Mouse (Mus musculus): ENCODE data around the gene Jak2. TPM values are rescaled to one million over a fixed set of nuclear protein-coding genes. Genes with fewer than 3 reads are reported as not detected.

Jak2 gene
- 5.2 and 5.9 TPM in 2 replicates for polyA plus RNA-seq (2015; fragmentation: Nextera tagmentation; extraction: Ambion mirVana)

DNA sequence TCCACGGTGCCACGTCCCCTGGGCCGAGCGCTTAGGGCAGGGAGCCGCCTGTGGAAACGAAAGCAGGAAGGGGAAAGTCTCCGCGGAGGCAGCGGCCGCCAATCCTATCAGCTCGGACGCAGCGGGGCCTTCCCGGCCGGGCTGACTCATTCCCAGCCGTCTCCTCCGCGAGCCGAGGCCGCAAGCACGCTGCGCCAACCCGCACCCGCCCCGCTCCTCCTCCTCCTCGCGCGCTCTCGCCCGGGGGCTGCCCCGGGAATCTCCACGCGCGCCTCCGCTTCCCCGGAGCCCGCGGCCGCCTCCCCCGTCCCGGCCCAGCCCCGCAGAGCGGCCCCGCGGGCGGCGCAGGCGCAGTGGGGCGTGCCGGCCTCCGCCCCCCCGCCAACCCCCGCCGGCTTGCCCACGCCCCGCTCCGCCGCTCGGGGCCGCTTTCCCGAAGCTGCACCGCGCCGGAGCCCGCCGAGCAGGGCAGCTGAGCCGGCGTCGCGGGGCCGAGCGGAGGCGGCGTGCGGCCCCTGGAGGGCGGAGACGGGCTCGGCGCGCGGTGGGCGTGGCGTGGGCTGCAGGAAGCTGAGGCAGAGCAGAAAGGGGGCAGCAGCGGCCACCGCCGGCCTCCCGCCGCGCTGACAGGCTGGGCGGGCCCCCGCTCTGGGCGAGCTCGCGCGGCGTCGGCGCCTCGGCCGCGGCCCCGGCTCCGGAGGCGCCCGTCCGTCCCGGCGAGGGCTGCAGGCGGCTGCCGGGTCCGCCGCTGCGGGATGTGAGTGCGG lies at the start of gene Jak2:
Gene Jak2, plus strand, starts transcription at position 638 of the 767 bp plus-strand sequence.
- H3K9ac ChIP-seq (ENCODE audit: low read depth, low read length) = peak within 1 kb of the TSS; percentile 100
- peaks cover 3% of the 10 kb centered on the region; the same call in 1 of the 2 replicates for H3K36me3 ChIP-seq (ENCODE audit: control insufficient read depth, insufficient read depth)
- peak; percentile 90 for ATAC-seq (ENCODE audit: low read depth)
- under 1% methylated on average over 96 of the region's 114 CpGs for WGBS (ENCODE audit: insufficient replicate concordance)
- no peaks in the 10 kb centered on the region for H3K27me3 ChIP-seq (ENCODE audit: control insufficient read depth, insufficient read depth, low read depth, low read length)
- H3K4me2 ChIP-seq (ENCODE audit: low read depth, low read length) = peak within 1 kb of the TSS; percentile 86
- peak within 1 kb of the TSS; percentile 94 for H3K4me3 ChIP-seq (ENCODE audit: low read depth, low read length)
- no peaks in the 10 kb centered on the region for H3K9me3 ChIP-seq (replicated peaks; ENCODE audit: control insufficient read depth, low read length)
- H3K27ac ChIP-seq (ENCODE audit: low read length) = peak within 1 kb of the TSS; percentile 99
- peaks cover 29% of the 10 kb centered on the region for H3K4me1 ChIP-seq (ENCODE audit: control insufficient read depth, low read depth, low read length)

DNA sequence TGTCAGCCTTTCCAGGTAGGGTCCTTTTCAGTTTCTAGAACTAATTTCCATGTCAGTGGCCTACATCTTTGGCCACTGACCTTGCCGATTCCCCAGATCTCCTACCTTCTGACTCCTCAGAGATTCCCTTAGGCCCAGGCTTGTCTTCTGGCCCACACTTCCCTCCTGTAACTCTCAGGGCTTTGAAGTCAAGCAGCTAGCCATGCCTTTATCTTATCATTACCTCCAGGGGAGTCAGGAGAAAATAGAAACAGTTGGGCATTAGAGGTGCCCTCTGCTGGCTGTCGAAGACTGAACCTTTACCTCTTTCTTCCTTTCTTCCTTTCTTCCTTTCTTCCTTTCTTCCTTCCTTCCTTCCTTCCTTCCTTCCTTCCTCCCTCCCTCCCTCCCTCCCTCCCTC lies 48.3 kb upstream of the Jak2 start:
- H3K9me3 ChIP-seq (replicated peaks; ENCODE audit: control insufficient read depth, low read length) = no peaks in the 10 kb centered on the region
- 5% methylated on average over 2 of the region's 2 CpGs for WGBS (ENCODE audit: insufficient replicate concordance)
- H3K4me1 ChIP-seq (ENCODE audit: control insufficient read depth, low read depth, low read length) = peaks cover 21% of the 10 kb centered on the region
- peak overlapping the region; percentile 78 for H3K27ac ChIP-seq (ENCODE audit: low read length)
- peak overlapping the region; percentile 44 for H3K9ac ChIP-seq (ENCODE audit: low read depth, low read length)
- ATAC-seq (ENCODE audit: low read depth) = peak; percentile 91
- no peaks in the 10 kb centered on the region for H3K27me3 ChIP-seq (ENCODE audit: control insufficient read depth, insufficient read depth, low read depth, low read length)
- no peak overlapping the region for H3K4me3 ChIP-seq (ENCODE audit: low read depth, low read length)
- no peaks in the 10 kb centered on the region for H3K36me3 ChIP-seq (ENCODE audit: control insufficient read depth, insufficient read depth)
- H3K4me2 ChIP-seq (ENCODE audit: low read depth, low read length) = peak overlapping the region; percentile 33

DNA sequence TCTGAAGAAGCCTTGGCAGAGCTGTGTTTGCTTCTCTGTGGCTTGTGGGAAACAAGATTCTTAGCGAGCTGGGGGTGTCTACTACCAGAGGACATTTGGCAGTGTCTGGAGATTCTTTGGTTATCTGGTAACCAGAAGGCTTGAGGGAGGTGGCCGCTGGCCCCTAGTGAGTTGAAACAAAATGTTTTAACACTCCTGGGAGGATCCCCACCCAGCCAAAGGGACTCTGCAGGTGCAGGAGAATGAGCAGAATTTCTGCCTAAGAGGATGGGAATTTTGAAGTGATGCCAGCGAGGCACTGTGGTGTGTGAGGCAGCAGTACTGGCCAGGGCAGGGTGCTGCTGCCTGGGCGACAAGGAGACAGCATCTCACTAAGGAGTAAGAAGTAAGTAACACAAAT lies 47.0 kb upstream of the Jak2 start:
- H3K9ac ChIP-seq (ENCODE audit: low read depth, low read length) = no peak overlapping the region
- H3K4me3 ChIP-seq (ENCODE audit: low read depth, low read length) = no peak overlapping the region
- H3K27me3 ChIP-seq (ENCODE audit: control insufficient read depth, insufficient read depth, low read depth, low read length) = no peaks in the 10 kb centered on the region
- H3K4me1 ChIP-seq (ENCODE audit: control insufficient read depth, low read depth, low read length) = peaks cover 15% of the 10 kb centered on the region
- H3K4me2 ChIP-seq (ENCODE audit: low read depth, low read length) = no peak overlapping the region
- no peak for ATAC-seq (ENCODE audit: low read depth)
- 0 out of 2 replicates have a peak overlapping the region, but pooled peaks have one; percentile 39 for H3K27ac ChIP-seq (ENCODE audit: low read length)
- 49% methylated on average over 4 of the region's 4 CpGs for WGBS (ENCODE audit: insufficient replicate concordance)
- H3K36me3 ChIP-seq (ENCODE audit: control insufficient read depth, insufficient read depth) = no peaks in the 10 kb centered on the region
- no peaks in the 10 kb centered on the region for H3K9me3 ChIP-seq (replicated peaks; ENCODE audit: control insufficient read depth, low read length)

DNA sequence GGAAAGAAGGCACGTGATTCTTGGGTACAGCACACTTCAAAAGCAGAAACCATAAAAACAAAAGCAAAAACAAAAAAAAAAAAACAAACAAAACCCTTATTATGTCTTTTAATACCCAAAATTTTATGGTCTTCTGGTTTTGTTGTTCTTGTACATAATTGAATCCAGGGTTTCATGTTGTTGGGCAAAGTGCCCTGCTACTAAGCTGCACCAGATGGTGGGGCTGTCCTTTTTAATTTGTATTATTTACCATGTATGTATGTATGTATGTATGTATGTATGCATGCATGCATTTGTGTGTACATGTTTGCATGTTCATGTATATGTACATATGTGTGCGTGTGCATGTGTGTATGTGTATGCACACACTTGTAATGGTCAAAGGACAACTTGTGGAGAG lies 46.4 kb upstream of the Jak2 start:
- H3K4me1 ChIP-seq (ENCODE audit: control insufficient read depth, low read depth, low read length) = peaks cover 12% of the 10 kb centered on the region
- H3K4me3 ChIP-seq (ENCODE audit: low read depth, low read length) = no peak overlapping the region
- H3K4me2 ChIP-seq (ENCODE audit: low read depth, low read length) = no peak overlapping the region
- H3K36me3 ChIP-seq (ENCODE audit: control insufficient read depth, insufficient read depth) = no peaks in the 10 kb centered on the region
- ATAC-seq (ENCODE audit: low read depth) = no peak
- H3K9ac ChIP-seq (ENCODE audit: low read depth, low read length) = no peak overlapping the region
- no peaks in the 10 kb centered on the region for H3K9me3 ChIP-seq (replicated peaks; ENCODE audit: control insufficient read depth, low read length)
- H3K27ac ChIP-seq (ENCODE audit: low read length) = no peak overlapping the region
- 52% methylated on average over 2 of the region's 2 CpGs for WGBS (ENCODE audit: insufficient replicate concordance)
- H3K27me3 ChIP-seq (ENCODE audit: control insufficient read depth, insufficient read depth, low read depth, low read length) = no peaks in the 10 kb centered on the region

DNA sequence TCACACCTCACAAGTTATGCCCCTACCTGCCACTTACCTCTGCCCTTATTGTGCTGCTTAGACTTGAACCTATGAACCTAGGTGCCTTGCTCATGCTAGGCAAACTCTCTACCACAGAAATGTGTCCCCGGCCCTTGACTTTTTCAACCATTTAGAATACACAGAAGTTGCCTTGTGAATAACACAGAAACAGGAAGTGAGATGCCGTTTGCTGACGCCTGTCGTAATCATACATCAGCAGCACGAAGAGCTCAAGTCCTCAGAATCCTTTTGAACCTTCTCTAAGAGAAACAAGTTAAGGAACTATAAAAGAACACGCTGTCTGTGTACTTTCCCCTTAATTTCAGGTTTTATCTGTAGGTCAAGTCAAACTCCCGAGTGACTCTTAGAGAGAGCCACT lies 41.7 kb upstream of the Jak2 start:
- Histone ChIP-seq H3K9ac (ENCODE audit: low read depth, low read length) (no peak overlapping the region), H3K4me2 (ENCODE audit: low read depth, low read length) (no peak overlapping the region), H3K4me3 (ENCODE audit: low read depth, low read length) (no peak overlapping the region), H3K36me3 (ENCODE audit: control insufficient read depth, insufficient read depth) (no peaks in the 10 kb centered on the region), H3K27ac (ENCODE audit: low read length) (no peak overlapping the region), H3K27me3 (ENCODE audit: control insufficient read depth, insufficient read depth, low read depth, low read length) (no peaks in the 10 kb centered on the region), H3K4me1 (ENCODE audit: control insufficient read depth, low read depth, low read length) (no peaks in the 10 kb centered on the region), H3K9me3 (replicated peaks; ENCODE audit: control insufficient read depth, low read length) (no peaks in the 10 kb centered on the region)
- ATAC-seq (ENCODE audit: low read depth) = no peak
- WGBS (ENCODE audit: insufficient replicate concordance) = 46% methylated on average over 7 of the region's 7 CpGs

DNA sequence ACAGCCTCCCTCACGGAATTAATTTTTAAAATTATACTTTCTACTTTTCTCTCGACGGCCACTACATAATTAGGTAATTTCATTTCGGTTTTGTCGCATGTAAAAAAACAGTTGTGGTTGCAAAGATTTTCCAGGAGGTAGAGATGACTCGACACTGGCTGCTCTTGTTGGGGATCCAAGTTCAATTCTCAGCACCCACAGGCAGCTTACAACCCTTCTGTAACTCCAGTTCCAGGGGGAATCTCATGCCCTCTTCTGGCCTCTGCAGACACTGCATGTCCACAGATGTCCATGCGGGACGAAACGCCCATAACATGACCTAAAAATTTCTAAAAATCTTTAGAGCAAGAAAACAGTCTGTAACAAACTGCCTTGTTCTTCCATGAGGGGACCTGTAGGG lies 41.3 kb upstream of the Jak2 start:
- no peaks in the 10 kb centered on the region for H3K9me3 ChIP-seq (replicated peaks; ENCODE audit: control insufficient read depth, low read length)
- no peaks in the 10 kb centered on the region for H3K27me3 ChIP-seq (ENCODE audit: control insufficient read depth, insufficient read depth, low read depth, low read length)
- no peak overlapping the region for H3K4me3 ChIP-seq (ENCODE audit: low read depth, low read length)
- WGBS (ENCODE audit: insufficient replicate concordance) = 84% methylated on average over 9 of the region's 9 CpGs
- H3K36me3 ChIP-seq (ENCODE audit: control insufficient read depth, insufficient read depth) = no peaks in the 10 kb centered on the region
- H3K4me1 ChIP-seq (ENCODE audit: control insufficient read depth, low read depth, low read length) = no peaks in the 10 kb centered on the region
- ATAC-seq (ENCODE audit: low read depth) = no peak
- no peak overlapping the region for H3K4me2 ChIP-seq (ENCODE audit: low read depth, low read length)
- H3K9ac ChIP-seq (ENCODE audit: low read depth, low read length) = no peak overlapping the region
- no peak overlapping the region for H3K27ac ChIP-seq (ENCODE audit: low read length)

DNA sequence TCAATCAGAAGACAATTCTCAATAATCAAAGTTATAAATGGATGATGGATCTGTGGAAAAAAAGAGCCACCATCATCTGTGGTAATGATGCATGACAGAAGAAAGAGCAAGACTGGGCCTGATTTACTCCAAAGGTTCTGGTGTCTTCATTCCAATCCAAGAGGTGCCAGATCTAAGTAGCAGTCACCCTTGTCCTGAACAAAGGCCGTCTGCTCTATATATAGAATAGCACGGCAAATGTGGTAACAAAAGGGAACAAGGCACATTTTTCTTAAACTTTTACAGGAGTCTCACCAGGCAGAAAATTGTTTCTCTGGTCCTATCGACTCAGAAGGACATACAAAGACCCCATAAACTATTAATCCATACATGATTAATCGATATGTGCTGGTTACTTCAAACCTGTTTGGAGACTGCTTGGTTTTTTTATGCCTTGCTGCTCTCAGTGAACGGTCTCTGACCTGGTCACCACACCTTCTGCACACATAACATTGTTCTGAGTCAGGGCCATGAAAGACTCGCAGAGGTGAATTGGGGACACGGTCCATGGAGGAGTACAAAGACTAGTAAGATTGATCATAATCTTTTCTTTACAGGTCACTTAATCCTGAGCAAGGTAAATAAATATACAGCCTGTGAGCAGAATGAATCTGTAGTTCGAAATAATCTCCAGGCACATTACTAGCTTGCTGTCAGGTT lies 35.7 kb upstream of the Jak2 start:
- H3K27ac ChIP-seq (ENCODE audit: low read length) = no peak overlapping the region
- H3K36me3 ChIP-seq (ENCODE audit: control insufficient read depth, insufficient read depth) = no peaks in the 10 kb centered on the region
- no peaks in the 10 kb centered on the region for H3K27me3 ChIP-seq (ENCODE audit: control insufficient read depth, insufficient read depth, low read depth, low read length)
- WGBS (ENCODE audit: insufficient replicate concordance) = 64% methylated on average over 8 of the region's 8 CpGs
- H3K9ac ChIP-seq (ENCODE audit: low read depth, low read length) = no peak overlapping the region
- no peaks in the 10 kb centered on the region for H3K9me3 ChIP-seq (replicated peaks; ENCODE audit: control insufficient read depth, low read length)
- H3K4me2 ChIP-seq (ENCODE audit: low read depth, low read length) = no peak overlapping the region
- no peak for ATAC-seq (ENCODE audit: low read depth)
- no peaks in the 10 kb centered on the region for H3K4me1 ChIP-seq (ENCODE audit: control insufficient read depth, low read depth, low read length)
- H3K4me3 ChIP-seq (ENCODE audit: low read depth, low read length) = no peak overlapping the region

DNA sequence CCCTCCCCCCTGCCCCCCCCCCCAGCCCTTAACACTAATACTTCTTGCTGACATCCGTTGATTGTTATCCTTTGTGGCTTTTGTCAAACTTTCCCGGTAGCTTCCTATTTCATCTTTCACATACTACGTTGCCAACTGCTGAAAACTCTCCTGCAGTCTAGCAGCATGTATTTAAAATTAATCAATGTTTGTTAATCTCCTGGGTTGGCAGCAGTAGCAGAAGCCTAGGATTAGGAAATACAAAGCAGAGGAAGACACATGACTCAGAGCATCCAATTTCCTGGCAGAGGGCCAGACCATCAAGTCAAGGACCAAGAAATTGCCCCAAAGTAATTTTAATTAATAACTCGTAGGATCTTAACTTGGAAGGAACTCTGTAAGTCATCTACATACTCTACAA lies 29.8 kb upstream of the Jak2 start:
- no peak overlapping the region for H3K27ac ChIP-seq (ENCODE audit: low read length)
- H3K4me1 ChIP-seq (ENCODE audit: control insufficient read depth, low read depth, low read length) = no peaks in the 10 kb centered on the region
- 34% methylated on average over 4 of the region's 4 CpGs for WGBS (ENCODE audit: insufficient replicate concordance)
- no peak overlapping the region for H3K9ac ChIP-seq (ENCODE audit: low read depth, low read length)
- H3K4me2 ChIP-seq (ENCODE audit: low read depth, low read length) = no peak overlapping the region
- no peaks in the 10 kb centered on the region for H3K36me3 ChIP-seq (ENCODE audit: control insufficient read depth, insufficient read depth)
- H3K9me3 ChIP-seq (replicated peaks; ENCODE audit: control insufficient read depth, low read length) = no peaks in the 10 kb centered on the region
- no peak for ATAC-seq (ENCODE audit: low read depth)
- H3K4me3 ChIP-seq (ENCODE audit: low read depth, low read length) = no peak overlapping the region
- no peaks in the 10 kb centered on the region for H3K27me3 ChIP-seq (ENCODE audit: control insufficient read depth, insufficient read depth, low read depth, low read length)

DNA sequence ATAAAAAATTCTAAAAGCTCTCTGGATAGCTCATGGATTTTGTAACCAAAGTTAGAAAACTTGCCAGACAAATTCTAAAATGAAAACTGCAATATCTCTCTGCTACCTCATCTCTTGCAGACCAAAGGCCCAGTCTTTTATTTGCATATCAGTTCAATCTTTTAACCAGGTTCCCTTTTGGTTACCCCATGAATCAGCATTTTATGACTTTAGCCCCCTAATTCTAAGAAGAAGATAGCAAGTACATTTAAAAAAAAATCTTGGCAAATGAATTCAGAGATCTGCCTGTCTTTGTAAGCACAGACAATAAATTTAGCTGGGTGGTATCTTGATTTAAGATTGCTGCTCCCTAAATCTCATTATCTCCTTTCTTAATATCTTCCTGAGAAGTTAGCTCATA lies 26.7 kb upstream of the Jak2 start:
- Histone ChIP-seq H3K4me1 (ENCODE audit: control insufficient read depth, low read depth, low read length) (peaks cover 8% of the 10 kb centered on the region), H3K4me3 (ENCODE audit: low read depth, low read length) (no peak overlapping the region), H3K27ac (ENCODE audit: low read length) (no peak overlapping the region), H3K4me2 (ENCODE audit: low read depth, low read length) (no peak overlapping the region), H3K9ac (ENCODE audit: low read depth, low read length) (no peak overlapping the region), H3K9me3 (replicated peaks; ENCODE audit: control insufficient read depth, low read length) (no peaks in the 10 kb centered on the region), H3K36me3 (ENCODE audit: control insufficient read depth, insufficient read depth) (no peaks in the 10 kb centered on the region), H3K27me3 (ENCODE audit: control insufficient read depth, insufficient read depth, low read depth, low read length) (no peaks in the 10 kb centered on the region)
- ATAC-seq (ENCODE audit: low read depth) = no peak

Data from liver, embryonic 16.5 days (tissue).